Mouse (Mus musculus): ENCODE measurements around the gene Mcrip2.

Gene Mcrip2

GRCm38 (mm10) chr17:25817662-25818061 is 50.9 kb downstream of the Mcrip2 start:
- DNase-seq (ENCODE audit: low spot score): no peak

Data from adipocyte (in vitro differentiated cells).